Mouse (Mus musculus) left cerebral cortex, adult 8-10 months (tissue): ENCODE results near the gene Cln3. TPM values are rescaled to one million over a fixed set of nuclear protein-coding genes. Genes with fewer than 3 reads are reported as not detected.

ENCODE experiments used
- DNase-seq, 2 experiments: peaks; one replicate each; pipeline ENCODE4 v3.0.0; 2022; ENCODE audit warnings: low spot score in 2 of 2
- total RNA-seq, 4 experiments: library from RNA; stranded (reverse); gene quantifications; 2 replicates each; pipeline ENCODE4 v1.2.4; 2022

The Cln3 gene
- total RNA-seq = 10 to 100 TPM; 28.5 to 49.0 (median 38.7) TPM

- DNase-seq = no peak
Measured at GRCm38 (mm10) chr7:126585717-126586116, at the start of gene Cln3. Gene Cln3, minus strand, starts transcription at chr7:126585817.

GRCm38 (mm10) chr7:126635375-126635774 is 49.8 kb upstream of the Cln3 start:
- DNase-seq = no peak

GRCm38 (mm10) chr7:126632478-126632877 is 46.9 kb upstream of the Cln3 start:
- DNase-seq = no peak

DNA sequence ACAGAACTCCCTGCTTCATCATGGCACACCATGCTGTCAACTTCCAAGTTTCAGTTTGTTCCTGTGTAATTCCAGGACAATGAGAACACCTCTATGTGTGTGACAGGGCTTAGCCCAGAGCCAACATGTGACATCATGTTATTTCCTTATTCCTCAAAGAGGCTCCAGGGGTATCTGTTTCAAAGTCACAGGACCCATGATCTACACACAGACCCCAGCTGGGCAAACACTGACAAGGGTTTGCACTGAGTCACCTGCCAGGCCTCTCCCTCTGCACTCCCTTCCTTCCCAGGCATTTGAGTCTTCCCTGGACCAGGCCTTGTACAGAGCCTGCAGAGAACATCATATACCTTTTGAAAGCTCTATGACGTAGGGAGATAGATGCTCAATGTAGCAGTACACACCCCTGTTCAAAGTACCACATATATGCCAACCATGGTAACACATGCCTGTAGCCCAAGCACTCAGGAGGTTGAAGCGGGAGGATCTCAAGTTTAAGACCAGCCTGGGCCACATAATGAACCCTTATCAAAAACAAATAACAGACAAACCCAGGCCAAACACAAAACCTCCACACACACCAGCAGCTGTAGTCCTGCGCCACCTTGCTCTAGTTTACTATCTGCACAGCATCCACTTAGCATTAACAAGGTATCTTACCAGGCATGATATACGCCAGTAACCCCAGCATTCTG is 45.4 kb upstream of the Cln3 start, which contains the start of gene Nupr1:
Gene Nupr1, minus strand, starts transcription at position 38 of the 695 bp plus-strand sequence.
- DNase-seq = no peak

- no peak for DNase-seq
Measured at GRCm38 (mm10) chr7:126629915-126630314, 44.3 kb upstream of the Cln3 start.

- DNase-seq = no peak
Measured at GRCm38 (mm10) chr7:126628111-126628510, 42.5 kb upstream of the Cln3 start.

DNA sequence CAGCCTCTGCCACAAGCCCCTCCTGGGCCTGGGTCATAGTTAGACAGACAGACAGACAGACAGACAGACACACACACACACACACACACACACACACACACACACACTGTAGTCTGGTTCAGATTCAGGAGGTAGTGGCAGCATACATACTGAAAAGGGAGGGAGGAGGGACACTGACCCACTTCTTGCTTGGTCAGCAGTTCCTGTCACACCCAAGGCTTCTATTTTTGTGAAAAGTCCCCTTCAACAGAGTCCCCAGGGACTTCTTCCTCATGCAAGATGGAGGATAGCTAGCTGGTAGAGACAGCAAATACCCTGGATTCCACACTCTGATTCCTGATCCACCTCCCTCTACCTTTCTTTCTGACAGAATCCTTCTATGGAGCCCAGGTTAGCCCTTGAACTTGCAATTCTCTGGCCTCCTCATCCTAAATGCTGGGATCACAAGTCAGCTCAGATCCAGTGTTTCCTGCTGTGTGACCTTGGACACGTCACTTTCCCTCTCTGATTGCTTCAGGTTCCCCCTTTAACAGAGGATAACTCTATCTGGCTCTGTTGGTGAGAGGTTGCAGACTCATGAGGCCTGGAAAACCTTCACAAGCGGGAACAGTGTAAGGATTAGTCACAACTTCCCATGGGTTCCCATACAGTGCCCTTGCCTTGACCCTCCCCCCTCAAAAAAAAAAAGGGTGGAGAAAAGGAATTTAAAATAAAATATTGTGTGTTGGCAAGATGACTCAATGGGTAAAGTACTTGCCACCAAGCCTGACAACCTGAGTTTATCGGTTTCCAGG is 40.4 kb upstream of the Cln3 start:
- DNase-seq = no peak

DNA sequence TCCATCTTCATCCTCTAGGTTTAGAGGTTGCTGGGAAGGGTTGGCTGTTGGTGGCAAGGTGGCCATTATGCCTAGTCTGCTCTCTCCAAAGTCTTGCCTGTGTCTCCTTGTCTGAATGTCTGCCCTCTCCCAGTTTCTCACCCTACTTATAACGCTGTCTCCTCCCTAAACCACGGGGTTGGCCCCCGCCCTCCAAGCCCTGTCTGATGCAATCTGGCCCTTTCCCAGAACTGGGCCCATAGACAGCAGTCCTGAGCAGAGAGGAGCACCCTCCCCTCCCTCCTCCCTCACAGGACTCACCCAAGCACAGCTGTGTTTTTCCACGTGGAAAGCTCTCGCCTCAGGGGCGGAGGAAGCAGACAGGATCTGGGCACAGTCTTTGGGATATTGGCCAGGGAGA is 39.8 kb upstream of the Cln3 start:
- DNase-seq = peak in 1 of 2 experiments; percentile 43

- DNase-seq = no peak
Measured at GRCm38 (mm10) chr7:126624774-126625173, 39.2 kb upstream of the Cln3 start.

GRCm38 (mm10) chr7:126623381-126623780 is 37.8 kb upstream of the Cln3 start:
- DNase-seq = no peak

GRCm38 (mm10) chr7:126621452-126622359 is 36.1 kb upstream of the Cln3 start:
- no peak for DNase-seq

- no peak for DNase-seq
Measured at GRCm38 (mm10) chr7:126619559-126620275, 34.1 kb upstream of the Cln3 start.

DNA sequence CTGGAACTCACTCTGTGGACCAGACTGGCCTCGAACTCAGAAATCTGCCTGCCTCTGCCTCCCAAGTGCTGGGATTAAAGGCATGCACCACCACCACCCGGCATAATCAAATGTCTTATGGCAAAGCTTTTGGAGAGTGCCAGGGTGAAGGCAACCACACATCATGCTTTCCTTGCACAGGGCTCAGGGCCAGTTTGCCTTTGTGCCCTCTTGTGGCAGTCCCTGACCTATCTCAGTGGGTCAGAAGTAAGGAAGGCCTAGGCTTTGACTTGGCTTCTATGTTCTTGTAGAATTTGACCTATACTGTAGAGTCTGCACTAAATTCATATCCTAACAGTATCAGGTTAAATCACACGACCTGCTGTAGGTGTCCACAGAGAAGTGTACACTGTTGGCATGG is 31.1 kb upstream of the Cln3 start:
- no peak for DNase-seq

DNA sequence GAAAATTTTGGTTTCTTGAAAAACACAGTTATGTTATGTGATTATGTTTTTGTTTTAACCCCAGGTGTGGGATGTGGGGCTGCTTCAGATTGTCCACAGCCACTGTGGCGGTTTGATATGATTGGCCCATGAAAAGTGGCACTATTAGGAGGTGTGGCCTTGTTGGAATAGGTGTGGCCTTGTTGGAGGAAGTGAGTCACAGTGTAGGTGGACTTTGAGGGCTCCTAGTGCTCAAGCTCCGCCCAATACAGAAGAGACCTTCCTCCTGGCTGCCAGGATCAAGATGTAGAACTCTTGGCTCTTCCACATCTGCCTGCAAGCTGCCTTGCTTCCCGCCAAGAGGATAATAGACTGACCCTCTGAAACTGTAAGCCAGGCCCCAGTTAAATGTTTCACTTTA is 27.1 kb upstream of the Cln3 start:
- DNase-seq = no peak

GRCm38 (mm10) chr7:126607796-126608195 is 22.2 kb upstream of the Cln3 start:
- no peak for DNase-seq

GRCm38 (mm10) chr7:126607064-126607463 is 21.4 kb upstream of the Cln3 start:
- DNase-seq = no peak

- no peak for DNase-seq
Measured at GRCm38 (mm10) chr7:126606611-126607010, 21.0 kb upstream of the Cln3 start.

DNA sequence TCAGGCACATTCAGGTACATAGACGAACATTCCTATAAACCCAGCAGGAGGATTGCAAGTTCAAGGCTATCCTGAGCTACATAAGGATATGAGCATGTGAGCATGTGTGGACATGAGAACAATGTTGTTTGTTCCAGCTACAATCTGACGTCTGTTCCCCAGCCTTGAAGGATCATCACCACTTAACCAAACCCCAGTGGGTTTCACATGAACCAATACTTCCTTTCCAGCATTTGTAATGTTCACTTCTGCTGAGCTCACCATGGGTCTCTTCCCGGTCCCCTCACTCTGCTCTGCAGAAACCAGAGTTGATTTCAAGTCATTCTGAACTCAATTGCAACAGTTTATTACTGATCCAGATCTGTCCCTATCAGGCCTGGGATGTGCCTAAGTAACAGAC is 17.0 kb upstream of the Cln3 start:
- DNase-seq = no peak

- DNase-seq = no peak
Measured at GRCm38 (mm10) chr7:126601896-126602295, 16.3 kb upstream of the Cln3 start.

GRCm38 (mm10) chr7:126598919-126599318 is 13.3 kb upstream of the Cln3 start:
- no peak for DNase-seq

- no peak for DNase-seq
Measured at GRCm38 (mm10) chr7:126596414-126596813, 10.8 kb upstream of the Cln3 start.
